Mouse (Mus musculus): ENCODE measurements around the gene Lins1. TPM values are rescaled to one million over a fixed set of nuclear protein-coding genes. Genes with fewer than 3 reads are reported as not detected.
A peak's percentile ranks its signal among the peaks of the same experiment; 100 is the strongest.

Lins1 gene
- polyA plus RNA-seq, 1 experiment: 5.4 TPM

DNA sequence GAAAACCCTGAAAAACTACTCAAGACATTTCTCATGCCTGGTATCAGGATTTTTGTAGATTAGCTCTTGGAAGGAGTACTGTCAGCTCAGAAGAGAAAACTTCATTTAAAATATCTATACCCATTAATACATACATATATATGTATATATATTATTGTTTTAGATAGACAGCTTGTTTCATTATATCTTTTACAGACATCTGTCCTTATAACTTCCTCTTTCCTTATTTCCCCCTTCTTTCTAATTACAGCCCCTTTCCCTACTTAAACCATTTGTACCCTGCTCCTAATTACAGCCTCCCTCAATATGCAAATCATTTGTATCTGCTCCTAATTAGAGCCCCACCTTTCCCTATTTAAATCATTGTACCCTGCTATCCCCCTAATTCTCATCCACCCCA, 22.6 kb upstream of the Lins1 start:
- Histone ChIP-seq H3K36me3 (ENCODE audit: control insufficient read depth, insufficient read depth) (no peaks in the 10 kb centered on the region), H3K27me3 (ENCODE audit: control insufficient read depth, insufficient read depth, insufficient read length) (no peaks in the 10 kb centered on the region), H3K79me2 (ENCODE audit: control insufficient read depth, insufficient read depth) (no peaks in the 10 kb centered on the region), H3K79me3 (ENCODE audit: low read depth) (no peaks in the 10 kb centered on the region), H3ac (ENCODE audit: control insufficient read depth, insufficient read length, low read depth) (no peak overlapping the region), H3K4me3 (ENCODE audit: insufficient read depth, poor library complexity, severe bottlenecking) (no peak overlapping the region)
- TF ChIP-seq MYOG (IDR thresholded peaks at IDR 0.05; ENCODE audit: control insufficient read depth, extremely low read depth, insufficient read length): no peak
- no peak for TF ChIP-seq FOSL1 (IDR thresholded peaks at IDR 0.05; ENCODE audit: insufficient read depth, low read length, poor library complexity, severe bottlenecking)

DNA sequence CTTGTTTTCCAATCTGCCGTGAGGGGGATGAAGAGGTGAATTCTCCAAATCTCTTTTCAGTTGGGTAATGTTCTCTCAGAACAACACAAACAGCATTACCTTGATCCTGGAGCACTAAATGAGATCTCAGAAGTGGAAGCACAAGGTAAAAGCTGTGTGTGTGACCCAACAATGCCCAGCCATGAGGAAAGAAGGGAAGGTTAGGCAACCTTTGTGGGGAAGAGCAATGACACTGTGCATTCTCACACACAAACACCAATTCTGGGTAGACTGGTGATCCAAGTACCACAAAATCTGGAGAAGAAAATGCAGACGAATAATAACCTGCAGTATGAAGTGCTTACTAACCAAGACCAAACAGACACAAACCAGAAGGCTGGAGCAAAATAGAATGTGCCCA, 13.9 kb upstream of the Lins1 start:
- Histone ChIP-seq H3K79me2 (ENCODE audit: control insufficient read depth, insufficient read depth) (no peaks in the 10 kb centered on the region), H3K36me3 (ENCODE audit: control insufficient read depth, insufficient read depth) (peaks cover 44% of the 10 kb centered on the region), H3K79me3 (ENCODE audit: low read depth) (no peaks in the 10 kb centered on the region), H3ac (ENCODE audit: control insufficient read depth, insufficient read length, low read depth) (no peak overlapping the region), H3K27me3 (ENCODE audit: control insufficient read depth, insufficient read depth, insufficient read length) (no peaks in the 10 kb centered on the region), H3K4me3 (ENCODE audit: insufficient read depth, poor library complexity, severe bottlenecking) (no peak overlapping the region)
- no peak for TF ChIP-seq USF1 (IDR thresholded peaks at IDR 0.05; ENCODE audit: low read depth)
- no peak for TF ChIP-seq FOSL1 (IDR thresholded peaks at IDR 0.05; ENCODE audit: insufficient read depth, low read length, poor library complexity, severe bottlenecking)
- no peak for TF ChIP-seq CTCF (IDR thresholded peaks at IDR 0.05; ENCODE audit: control insufficient read depth, insufficient read depth, insufficient read length)
- TF ChIP-seq MAX (IDR thresholded peaks at IDR 0.05): no peak
- TF ChIP-seq CEBPB (IDR thresholded peaks at IDR 0.05; ENCODE audit: low read depth): no peak
- TF ChIP-seq MYOD1 (IDR thresholded peaks at IDR 0.05; ENCODE audit: control insufficient read depth, insufficient read length, low read depth): no peak
- TF ChIP-seq MYOG (IDR thresholded peaks at IDR 0.05; ENCODE audit: control insufficient read depth, extremely low read depth, insufficient read length): no peak

DNA sequence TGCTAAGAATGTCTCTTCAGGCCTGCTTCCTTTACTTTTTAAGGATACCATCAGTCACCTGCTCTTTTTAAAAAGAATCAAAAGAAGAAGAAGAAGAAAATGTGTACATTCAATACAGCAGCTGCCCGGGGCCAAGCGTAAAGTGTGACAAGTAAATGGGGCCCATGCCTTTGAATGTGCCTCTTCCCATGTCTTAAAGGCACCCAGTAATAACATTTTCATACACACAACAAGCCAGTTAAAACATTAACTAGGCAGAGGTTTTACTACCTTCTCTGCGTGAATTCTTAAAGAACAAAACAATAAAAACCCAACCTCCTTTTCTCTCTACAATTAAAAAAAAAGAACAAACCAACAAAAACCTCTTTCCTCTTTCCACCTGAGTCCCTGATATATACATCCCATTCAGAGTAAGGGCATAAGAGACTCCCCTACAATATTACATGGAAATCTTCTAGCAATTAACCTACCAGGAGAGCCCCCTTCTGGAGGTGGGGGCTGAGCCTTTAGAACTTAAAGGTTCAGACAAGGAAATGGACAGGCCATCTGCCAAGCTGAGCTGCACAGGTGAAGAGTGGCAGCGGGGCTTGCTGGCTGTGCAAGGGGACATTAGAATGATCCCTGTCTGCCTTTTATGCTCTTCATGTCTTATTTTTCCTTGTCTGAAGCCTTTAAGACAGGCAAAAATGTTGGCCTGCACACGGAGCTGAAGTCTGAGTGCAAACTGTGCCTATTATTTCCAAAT, 7.4 kb upstream of the Lins1 start:
- H3K79me3 ChIP-seq (ENCODE audit: low read depth): no peaks in the 10 kb centered on the region
- no peaks in the 10 kb centered on the region for H3K79me2 ChIP-seq (ENCODE audit: control insufficient read depth, insufficient read depth)
- no peak for TF ChIP-seq MYOG (IDR thresholded peaks at IDR 0.05; ENCODE audit: control insufficient read depth, extremely low read depth, insufficient read length)
- no peak for TF ChIP-seq USF1 (IDR thresholded peaks at IDR 0.05; ENCODE audit: low read depth)
- no peak for TF ChIP-seq CTCF (IDR thresholded peaks at IDR 0.05; ENCODE audit: control insufficient read depth, insufficient read depth, insufficient read length)
- TF ChIP-seq MYOD1 (IDR thresholded peaks at IDR 0.05; ENCODE audit: control insufficient read depth, insufficient read length, low read depth): no peak
- no peak for TF ChIP-seq FOSL1 (IDR thresholded peaks at IDR 0.05; ENCODE audit: insufficient read depth, low read length, poor library complexity, severe bottlenecking)
- TF ChIP-seq MAX (IDR thresholded peaks at IDR 0.05): no peak
- no peak for TF ChIP-seq CEBPB (IDR thresholded peaks at IDR 0.05; ENCODE audit: low read depth)

GRCm38 (mm10) chr7:66688721-66689120, 968 bp upstream of the Lins1 start:
- Histone ChIP-seq H3K36me3 (ENCODE audit: control insufficient read depth, insufficient read depth) (no peaks in the 10 kb centered on the region), H3K4me3 (ENCODE audit: insufficient read depth, poor library complexity, severe bottlenecking) (peak overlapping the region; percentile 53), H3K27me3 (ENCODE audit: control insufficient read depth, insufficient read depth, insufficient read length) (no peaks in the 10 kb centered on the region), H3K79me3 (ENCODE audit: low read depth) (peaks cover 11% of the 10 kb centered on the region), H3K79me2 (ENCODE audit: control insufficient read depth, insufficient read depth) (peaks cover 31% of the 10 kb centered on the region), H3ac (ENCODE audit: control insufficient read depth, insufficient read length, low read depth) (peak overlapping the region; percentile 42)
- TF ChIP-seq FOSL1 (IDR thresholded peaks at IDR 0.05; ENCODE audit: insufficient read depth, low read length, poor library complexity, severe bottlenecking): no peak
- TF ChIP-seq MYOG (IDR thresholded peaks at IDR 0.05; ENCODE audit: control insufficient read depth, extremely low read depth, insufficient read length): no peak
- TF ChIP-seq USF1 (IDR thresholded peaks at IDR 0.05; ENCODE audit: low read depth): no peak
- TF ChIP-seq CEBPB (IDR thresholded peaks at IDR 0.05; ENCODE audit: low read depth): no peak
- TF ChIP-seq MAX (IDR thresholded peaks at IDR 0.05): no peak
- no peak for TF ChIP-seq CTCF (IDR thresholded peaks at IDR 0.05; ENCODE audit: control insufficient read depth, insufficient read depth, insufficient read length)
- TF ChIP-seq MYOD1 (IDR thresholded peaks at IDR 0.05; ENCODE audit: control insufficient read depth, insufficient read length, low read depth): no peak

More for the DNA sequence above, 7.4 kb upstream of the Lins1 start:
- H3K4me3 ChIP-seq (ENCODE audit: insufficient read depth, poor library complexity, severe bottlenecking): no peak overlapping the region
- H3ac ChIP-seq (ENCODE audit: control insufficient read depth, insufficient read length, low read depth): no peak overlapping the region
- peaks cover 18% of the 10 kb centered on the region for H3K36me3 ChIP-seq (ENCODE audit: control insufficient read depth, insufficient read depth)
- H3K27me3 ChIP-seq (ENCODE audit: control insufficient read depth, insufficient read depth, insufficient read length): no peaks in the 10 kb centered on the region

DNA sequence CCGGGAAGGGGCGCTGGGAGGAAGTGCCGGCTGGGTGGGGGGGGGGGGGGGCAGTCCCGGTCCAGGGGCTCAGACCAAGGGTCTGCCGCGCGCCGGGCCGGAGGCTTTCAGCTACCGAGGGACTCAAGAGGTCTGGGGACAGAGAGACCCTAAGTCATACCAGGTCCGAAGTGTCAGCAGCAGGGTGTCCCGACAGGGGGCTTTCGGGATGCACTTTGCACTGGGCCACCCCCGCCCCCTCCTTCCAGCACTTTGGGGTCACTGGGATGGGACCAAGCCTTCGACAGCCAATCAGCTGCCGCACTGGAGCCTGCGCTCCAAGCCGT, 432 bp upstream of the Lins1 start, which contains the start of gene Asb7:
TSS of gene Asb7 (minus strand) at position 303 of the 326 bp plus-strand sequence.
- H3K36me3 ChIP-seq (ENCODE audit: control insufficient read depth, insufficient read depth): no peaks in the 10 kb centered on the region
- peak within 1 kb of the TSS; percentile 86 for H3ac ChIP-seq (ENCODE audit: control insufficient read depth, insufficient read length, low read depth)
- H3K79me3 ChIP-seq (ENCODE audit: low read depth): peaks cover 11% of the 10 kb centered on the region
- TF ChIP-seq CTCF (IDR thresholded peaks at IDR 0.05; ENCODE audit: control insufficient read depth, insufficient read depth, insufficient read length) (no peak), MAX (IDR thresholded peaks at IDR 0.05) (no peak), FOSL1 (IDR thresholded peaks at IDR 0.05; ENCODE audit: insufficient read depth, low read length, poor library complexity, severe bottlenecking) (no peak), MYOD1 (IDR thresholded peaks at IDR 0.05; ENCODE audit: control insufficient read depth, insufficient read length, low read depth) (no peak), MYOG (IDR thresholded peaks at IDR 0.05; ENCODE audit: control insufficient read depth, extremely low read depth, insufficient read length) (no peak), CEBPB (IDR thresholded peaks at IDR 0.05; ENCODE audit: low read depth) (no peak), USF1 (IDR thresholded peaks at IDR 0.05; ENCODE audit: low read depth) (no peak)
- H3K79me2 ChIP-seq (ENCODE audit: control insufficient read depth, insufficient read depth): peaks cover 31% of the 10 kb centered on the region
- H3K4me3 ChIP-seq (ENCODE audit: insufficient read depth, poor library complexity, severe bottlenecking): peak within 1 kb of the TSS; percentile 56
- no peaks in the 10 kb centered on the region for H3K27me3 ChIP-seq (ENCODE audit: control insufficient read depth, insufficient read depth, insufficient read length)

GRCm38 (mm10) chr7:66694467-66694866, 4.8 kb downstream of the Lins1 start:
- TF ChIP-seq USF1 (IDR thresholded peaks at IDR 0.05; ENCODE audit: low read depth) (no peak), MYOG (IDR thresholded peaks at IDR 0.05; ENCODE audit: control insufficient read depth, extremely low read depth, insufficient read length) (no peak), CTCF (IDR thresholded peaks at IDR 0.05; ENCODE audit: control insufficient read depth, insufficient read depth, insufficient read length) (no peak), MYOD1 (IDR thresholded peaks at IDR 0.05; ENCODE audit: control insufficient read depth, insufficient read length, low read depth) (no peak), CEBPB (IDR thresholded peaks at IDR 0.05; ENCODE audit: low read depth) (no peak), FOSL1 (IDR thresholded peaks at IDR 0.05; ENCODE audit: insufficient read depth, low read length, poor library complexity, severe bottlenecking) (no peak)
- Histone ChIP-seq H3K36me3 (ENCODE audit: control insufficient read depth, insufficient read depth) (peaks cover 4% of the 10 kb centered on the region), H3ac (ENCODE audit: control insufficient read depth, insufficient read length, low read depth) (no peak overlapping the region), H3K27me3 (ENCODE audit: control insufficient read depth, insufficient read depth, insufficient read length) (no peaks in the 10 kb centered on the region), H3K79me2 (ENCODE audit: control insufficient read depth, insufficient read depth) (peaks cover 17% of the 10 kb centered on the region), H3K79me3 (ENCODE audit: low read depth) (peaks cover 7% of the 10 kb centered on the region), H3K4me3 (ENCODE audit: insufficient read depth, poor library complexity, severe bottlenecking) (no peak overlapping the region)

Data from C2C12 (cell line).